Mouse (Mus musculus) small intestine, adult 2 months (tissue): ENCODE measurements around the gene Ddx20.

ENCODE experiments used
- CTCF ChIP-seq: fragments of 200-500 bp; IDR thresholded peaks from 2 replicates; pipeline ENCODE4 v1.5.1; 2012; ENCODE audit warnings: low read depth, mild to moderate bottlenecking, control low read depth, inconsistent platforms, low read length, moderate library complexity, mixed read lengths; ENCODE audit not compliant: insufficient replicate concordance, insufficient read length; ENCODE audit errors: extremely low read depth
- POLR2A ChIP-seq: fragments of 200-500 bp; IDR thresholded peaks from 2 replicates; pipeline ENCODE4 v1.6.1; 2012; ENCODE audit warnings: low read depth, mild to moderate bottlenecking, control low read depth, inconsistent platforms, low read length, moderate library complexity

DNA sequence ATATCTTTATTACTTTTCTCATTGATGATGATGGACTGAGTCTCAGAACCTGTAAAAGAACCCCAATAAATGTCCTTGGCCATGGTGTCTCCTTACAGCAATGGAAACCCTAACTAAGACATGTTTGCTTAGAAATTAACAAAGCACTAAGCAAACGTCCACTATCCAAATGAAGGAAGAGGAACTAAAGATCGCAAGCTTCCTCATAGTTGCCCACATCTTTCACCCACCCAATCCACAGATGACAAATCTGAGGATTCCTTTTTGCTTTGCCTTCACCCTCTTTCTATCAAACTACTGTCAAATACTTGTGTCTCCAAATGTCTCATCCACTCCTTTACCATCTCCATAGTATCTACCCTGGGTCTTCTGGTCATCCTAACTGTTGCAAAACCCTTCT is 1.2 kb upstream of the Ddx20 start:
- TF ChIP-seq POLR2A = no peak
- TF ChIP-seq CTCF = no peak
